Comparison of ENCODE assay signal across 26 mouse cellular contexts in the genomic region with DNA sequence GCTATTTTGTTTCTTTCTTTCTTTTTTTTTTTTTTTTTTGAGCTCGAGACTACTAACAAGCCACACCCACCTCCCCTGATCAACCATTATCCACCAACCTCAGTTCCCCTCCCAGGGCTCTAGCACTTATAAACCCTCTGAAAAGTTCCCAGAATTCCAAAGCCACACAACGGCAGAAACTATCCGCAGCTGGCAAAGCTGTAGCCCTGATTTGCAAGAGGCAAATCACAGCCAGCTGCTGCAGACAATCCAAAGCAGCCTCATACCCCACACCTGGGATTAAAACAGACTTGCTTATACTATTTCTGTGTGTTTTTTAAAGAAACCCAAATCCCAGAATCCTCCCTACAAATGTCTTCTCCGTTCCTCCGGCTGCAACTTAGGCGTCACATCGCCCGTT. TPM values are rescaled to one million over a fixed set of nuclear protein-coding genes. Genes with fewer than 3 reads are reported as not detected.
A peak's percentile ranks its signal among the peaks of the same experiment; 100 is the strongest.
DNase-seq lines count a peak whose midpoint lies in the region; ATAC-seq and TF ChIP-seq lines count a peak whose summit lies in the region.
"Had no signal": no experiment of that assay in that cellular context is flagged by ENCODE, and none has a peak within 500 bp of the region (broad histone marks: within the 10 kb centered on the region; RNA-seq: fewer than 3 reads in every experiment).

No protein-coding gene starts in this region.

- ATAC-seq in stomach, embryonic 14.5 days (ENCODE audit: insufficient number of reproducible peaks, insufficient read depth, low FRiP score, low read depth) = no peak
- ATAC-seq in stomach, postnatal 0 days (ENCODE audit: low FRiP score, low TSS enrichment) = no peak
- ATAC-seq in embryonic facial prominence, embryonic 12.5 days (ENCODE audit: insufficient number of reproducible peaks, insufficient read depth, low FRiP score, low TSS enrichment) = no peak
- no peak for ATAC-seq in limb, embryonic 11.5 days (ENCODE audit: insufficient number of reproducible peaks, low FRiP score, low TSS enrichment, low read depth)
- ATAC-seq: forebrain, embryonic 13.5 days; hindbrain, postnatal 0 days; intestine, embryonic 15.5 days; midbrain, embryonic 16.5 days had no signal

- no peak for TF ChIP-seq CTCF in stomach, postnatal 0 days (IDR thresholded peaks at IDR 0.05; ENCODE audit: low read depth)
- no peak for TF ChIP-seq CTCF in thymus, adult 2 months (IDR thresholded peaks at IDR 0.05; ENCODE audit: borderline replicate concordance, control insufficient read depth, extremely low read depth, insufficient read depth, low read length, poor library complexity)

- no peak for TF ChIP-seq POLR2A in thymus, adult 2 months (IDR thresholded peaks at IDR 0.05; ENCODE audit: control insufficient read depth, extremely low read depth, insufficient read depth, low read length, poor library complexity)

- peak overlapping the region; percentile 21; the same call in 1 of the 2 replicates for H3K27ac ChIP-seq in stomach, embryonic 14.5 days (ENCODE audit: low read length)
- H3K27ac ChIP-seq in stomach, postnatal 0 days (replicated peaks) = no peak overlapping the region
- peak overlapping the region; percentile 85 for H3K27ac ChIP-seq in embryonic facial prominence, embryonic 12.5 days
- peak overlapping the region; percentile 59; the same call in 1 of the 2 replicates for H3K27ac ChIP-seq in limb, embryonic 11.5 days (replicated peaks; ENCODE audit: low read depth, low read length)
- no peak overlapping the region for H3K27ac ChIP-seq in thymus, adult 2 months (ENCODE audit: control insufficient read depth, insufficient read depth, low read length)
- H3K27ac ChIP-seq: forebrain, embryonic 13.5 days; hindbrain, embryonic 12.5 days; hindbrain, postnatal 0 days; intestine, embryonic 15.5 days; kidney, postnatal 0 days; liver, embryonic 15.5 days; neural tube, embryonic 12.5 days had no signal

- H3K4me3 ChIP-seq in stomach, embryonic 14.5 days (ENCODE audit: low read depth, low read length) = no peak overlapping the region
- no peak overlapping the region for H3K4me3 ChIP-seq in stomach, postnatal 0 days (ENCODE audit: low read depth, low read length)
- no peak overlapping the region for H3K4me3 ChIP-seq in embryonic facial prominence, embryonic 12.5 days
- no peak overlapping the region for H3K4me3 ChIP-seq in limb, embryonic 11.5 days (ENCODE audit: low read depth, low read length)
- H3K4me3 ChIP-seq in thymus, adult 2 months (ENCODE audit: control insufficient read depth, insufficient read depth, low read length) = no peak overlapping the region
- H3K4me3 ChIP-seq: forebrain, embryonic 13.5 days; hindbrain, embryonic 12.5 days; intestine, embryonic 15.5 days; liver, embryonic 15.5 days; neural tube, embryonic 12.5 days had no signal

- 73% methylated on average over 8 of the region's 8 CpGs for WGBS in stomach, embryonic 14.5 days
- WGBS in stomach, postnatal 0 days = 74% methylated on average over 8 of the region's 8 CpGs
- whole genome bisulfite sequencing in embryonic facial prominence, embryonic 12.5 days = 56% methylated on average over 8 of the region's 8 CpGs
- 63% methylated on average over 8 of the region's 8 CpGs for WGBS in limb, embryonic 11.5 days
- 95% methylated on average over 8 of the region's 8 CpGs for WGBS in thymus, adult 2 months

- peaks cover 16% of the 10 kb centered on the region for H3K4me1 ChIP-seq in stomach, embryonic 14.5 days (ENCODE audit: control insufficient read depth, insufficient read depth, low read length)
- no peaks in the 10 kb centered on the region; the same call in 1 of the 2 replicates for H3K4me1 ChIP-seq in stomach, postnatal 0 days (replicated peaks; ENCODE audit: control insufficient read depth, insufficient read depth)
- peaks cover 56% of the 10 kb centered on the region for H3K4me1 ChIP-seq in embryonic facial prominence, embryonic 12.5 days
- H3K4me1 ChIP-seq in limb, embryonic 11.5 days (ENCODE audit: control insufficient read depth, insufficient read depth, low read length) = peaks cover 61% of the 10 kb centered on the region
- no peaks in the 10 kb centered on the region for H3K4me1 ChIP-seq in thymus, adult 2 months (replicated peaks; ENCODE audit: control insufficient read depth, insufficient read depth, low read length)
- H3K4me1 ChIP-seq: forebrain, embryonic 13.5 days had no signal

- H3K27me3 ChIP-seq in stomach, embryonic 14.5 days (ENCODE audit: control insufficient read depth, insufficient read depth, low read length) = no peaks in the 10 kb centered on the region
- no peaks in the 10 kb centered on the region for H3K27me3 ChIP-seq in stomach, postnatal 0 days (ENCODE audit: control insufficient read depth, insufficient read depth, low read length)
- no peaks in the 10 kb centered on the region for H3K27me3 ChIP-seq in embryonic facial prominence, embryonic 12.5 days
- no peaks in the 10 kb centered on the region for H3K27me3 ChIP-seq in limb, embryonic 11.5 days (ENCODE audit: control insufficient read depth, insufficient read depth, low read length)
- H3K27me3 ChIP-seq in thymus, adult 2 months (ENCODE audit: control insufficient read depth, insufficient read depth, low read length) = no peaks in the 10 kb centered on the region
- H3K27me3 ChIP-seq: forebrain, embryonic 13.5 days; hindbrain, embryonic 12.5 days; intestine, embryonic 15.5 days; neural tube, embryonic 12.5 days had no signal

- no peak overlapping the region for H3K9ac ChIP-seq in stomach, embryonic 14.5 days (replicated peaks; ENCODE audit: low read depth, low read length)
- no peak overlapping the region for H3K9ac ChIP-seq in stomach, postnatal 0 days (ENCODE audit: low read length)
- H3K9ac ChIP-seq in embryonic facial prominence, embryonic 12.5 days = no peak overlapping the region
- H3K9ac ChIP-seq in limb, embryonic 11.5 days (ENCODE audit: low read length) = no peak overlapping the region; the same call in 1 of the 2 replicates
- H3K9ac ChIP-seq: forebrain, embryonic 13.5 days; hindbrain, embryonic 12.5 days; intestine, embryonic 15.5 days; liver, embryonic 15.5 days; lung, embryonic 14.5 days; neural tube, embryonic 12.5 days had no signal

- no peak for TF ChIP-seq EP300 in stomach, postnatal 0 days (optimal IDR thresholded peaks at IDR 0.05)

- no peak overlapping the region for H3K4me2 ChIP-seq in stomach, embryonic 14.5 days (replicated peaks; ENCODE audit: low read depth, low read length)
- H3K4me2 ChIP-seq in stomach, postnatal 0 days (replicated peaks; ENCODE audit: low read depth) = no peak overlapping the region
- no peak overlapping the region for H3K4me2 ChIP-seq in embryonic facial prominence, embryonic 12.5 days (replicated peaks)
- no peak overlapping the region for H3K4me2 ChIP-seq in limb, embryonic 11.5 days (ENCODE audit: low read depth, severe bottlenecking)
- H3K4me2 ChIP-seq: forebrain, embryonic 13.5 days; hindbrain, embryonic 12.5 days; intestine, embryonic 15.5 days; liver, embryonic 15.5 days; lung, embryonic 14.5 days; neural tube, embryonic 12.5 days had no signal

- no peaks in the 10 kb centered on the region for H3K36me3 ChIP-seq in stomach, embryonic 14.5 days (ENCODE audit: control insufficient read depth, insufficient read depth, low read length)
- no peaks in the 10 kb centered on the region for H3K36me3 ChIP-seq in stomach, postnatal 0 days (ENCODE audit: control insufficient read depth, insufficient read depth, low read length)
- H3K36me3 ChIP-seq in embryonic facial prominence, embryonic 12.5 days = no peaks in the 10 kb centered on the region
- no peaks in the 10 kb centered on the region for H3K36me3 ChIP-seq in limb, embryonic 11.5 days (ENCODE audit: control insufficient read depth, insufficient read depth, low read length)
- no peaks in the 10 kb centered on the region for H3K36me3 ChIP-seq in thymus, adult 2 months (ENCODE audit: control insufficient read depth, insufficient read depth, low read length)
- H3K36me3 ChIP-seq: hindbrain, embryonic 12.5 days; intestine, embryonic 15.5 days; liver, embryonic 15.5 days; neural tube, embryonic 12.5 days had no signal

- no peaks in the 10 kb centered on the region for H3K9me3 ChIP-seq in stomach, embryonic 14.5 days (ENCODE audit: control insufficient read depth, low read depth, low read length)
- H3K9me3 ChIP-seq in stomach, postnatal 0 days (ENCODE audit: control insufficient read depth, low read length) = no peaks in the 10 kb centered on the region
- H3K9me3 ChIP-seq in embryonic facial prominence, embryonic 12.5 days = no peaks in the 10 kb centered on the region
- H3K9me3 ChIP-seq in limb, embryonic 11.5 days (ENCODE audit: control insufficient read depth, low read length) = no peaks in the 10 kb centered on the region
- H3K9me3 ChIP-seq: forebrain, embryonic 13.5 days; hindbrain, embryonic 12.5 days; intestine, embryonic 15.5 days; liver, embryonic 15.5 days; neural tube, embryonic 12.5 days had no signal

- DNase-seq in stomach, postnatal 0 days (ENCODE audit: low spot score) = no peak
- peak; percentile 44 for DNase-seq in limb, embryonic 11.5 days (ENCODE audit: low spot score)
- no peak for DNase-seq in adrenal gland, adult 2 months
- no peak for DNase-seq in thymus, adult 2 months
- no peak for DNase-seq in left cerebral cortex, adult 18-20 months (ENCODE audit: low spot score in 2 of 2)
- DNase-seq in spleen, postnatal 4 days (ENCODE audit: low spot score in 2 of 2) = no peak
- DNase-seq: cerebellum, adult 8-10 months; cerebellum, postnatal 25 days; gastrocnemius, postnatal 14 days; kidney, adult 2 months; kidney, postnatal 4 days; lung, postnatal 14 days; right cerebral cortex, adult 18-20 months; spleen, adult 18-20 months; thymus, postnatal 25 days had no signal

RNA-seq across cellular contexts. Expression of a gene that starts 11.2 kb away (rescaled TPM):
- 2.4 and 2.5 TPM in 2 replicates for polyA plus RNA-seq in stomach, embryonic 14.5 days (2014; fragmentation: Nextera tagmentation; extraction: Ambion mirVana)
- 0.82 and 1.1 TPM in 2 replicates for polyA plus RNA-seq in stomach, postnatal 0 days (2015; fragmentation: Nextera tagmentation; extraction: Ambion mirVana)
- polyA plus RNA-seq in embryonic facial prominence, embryonic 12.5 days (2016; fragmentation: Nextera tagmentation; extraction: Ambion mirVana) = 0.24 and 0.28 TPM in 2 replicates
- polyA plus RNA-seq in limb, embryonic 11.5 days (2014; fragmentation: Nextera tagmentation; extraction: Ambion mirVana) = 1.2 and 1.6 TPM in 2 replicates
- under 1 TPM; 0.31 to 0.58 TPM for total RNA-seq in adrenal gland, adult 2 months (2021)
- 0.45 and 1.5 TPM in 2 replicates for polyA plus RNA-seq in adrenal gland, adult 2 months (2012; rRNA removed)
- 5.2 and 7.5 TPM in 2 replicates for polyA plus RNA-seq in thymus, adult 2 months (2012; rRNA removed)
- total RNA-seq in left cerebral cortex, adult 18-20 months (2021) = under 1 TPM; 0.14 to 0.16 TPM
- polyA plus RNA-seq: forebrain, embryonic 13.5 days had no signal

RNA-seq across cellular contexts. Expression of a gene that starts 36.8 kb away (rescaled TPM):
- 494 and 532 TPM in 2 replicates for polyA plus RNA-seq in stomach, embryonic 14.5 days (2014; fragmentation: Nextera tagmentation; extraction: Ambion mirVana)
- 228 and 244 TPM in 2 replicates for polyA plus RNA-seq in stomach, postnatal 0 days (2015; fragmentation: Nextera tagmentation; extraction: Ambion mirVana)
- 942 and 961 TPM in 2 replicates for polyA plus RNA-seq in embryonic facial prominence, embryonic 12.5 days (2016; fragmentation: Nextera tagmentation; extraction: Ambion mirVana)
- 799 and 884 TPM in 2 replicates for polyA plus RNA-seq in limb, embryonic 11.5 days (2014; fragmentation: Nextera tagmentation; extraction: Ambion mirVana)
- 100 to 1,000 TPM in 1 of 2 experiments, 10 to 100 TPM in 1; 93.9 to 147 TPM for total RNA-seq in adrenal gland, adult 2 months (2021)
- 144 and 247 TPM in 2 replicates for polyA plus RNA-seq in adrenal gland, adult 2 months (2012; rRNA removed)
- polyA plus RNA-seq in thymus, adult 2 months (2012; rRNA removed) = 176 and 220 TPM in 2 replicates
- total RNA-seq in left cerebral cortex, adult 18-20 months (2021) = 10 to 100 TPM; 64.2 to 73.2 TPM

RNA-seq across cellular contexts. Expression of a gene that starts 53.9 kb away (rescaled TPM):
- polyA plus RNA-seq in stomach, embryonic 14.5 days (2014; fragmentation: Nextera tagmentation; extraction: Ambion mirVana) = 260 and 284 TPM in 2 replicates
- 31.6 and 44.5 TPM in 2 replicates for polyA plus RNA-seq in stomach, postnatal 0 days (2015; fragmentation: Nextera tagmentation; extraction: Ambion mirVana)
- 288 and 289 TPM in 2 replicates for polyA plus RNA-seq in embryonic facial prominence, embryonic 12.5 days (2016; fragmentation: Nextera tagmentation; extraction: Ambion mirVana)
- polyA plus RNA-seq in limb, embryonic 11.5 days (2014; fragmentation: Nextera tagmentation; extraction: Ambion mirVana) = 422 and 448 TPM in 2 replicates
- total RNA-seq in adrenal gland, adult 2 months (2021) = 1 to 10 TPM; 4.1 to 8.1 TPM
- 0.28 and 0.29 TPM in 2 replicates for polyA plus RNA-seq in adrenal gland, adult 2 months (2012; rRNA removed)
- polyA plus RNA-seq in thymus, adult 2 months (2012; rRNA removed) = 59.2 and 85.6 TPM in 2 replicates
- total RNA-seq in left cerebral cortex, adult 18-20 months (2021) = under 1 TPM; 0.40 to 0.67 TPM

Comparison
In these comparisons a context has a peak if more than half of its experiments do, and no peak if none do; other contexts are left out.
1. H3K27ac ChIP-seq: peak in stomach, embryonic 14.5 days (single experiment), embryonic facial prominence, embryonic 12.5 days (single experiment) and limb, embryonic 11.5 days (single experiment); none in stomach, postnatal 0 days (single experiment) and thymus, adult 2 months (single experiment).
2. RNA of a gene that starts 53.9 kb away (polyA plus RNA-seq): 422 to 448 TPM in limb, embryonic 11.5 days, 288 to 289 TPM in embryonic facial prominence, embryonic 12.5 days, 260 to 284 TPM in stomach, embryonic 14.5 days, 59.2 to 85.6 TPM in thymus, adult 2 months and 31.6 to 44.5 TPM in stomach, postnatal 0 days; 0.28 to 0.29 TPM in adrenal gland, adult 2 months; every median in the first group is over 10 times any median in the second.